9 mouse cellular contexts compared by ENCODE assay signal in the genomic region with DNA sequence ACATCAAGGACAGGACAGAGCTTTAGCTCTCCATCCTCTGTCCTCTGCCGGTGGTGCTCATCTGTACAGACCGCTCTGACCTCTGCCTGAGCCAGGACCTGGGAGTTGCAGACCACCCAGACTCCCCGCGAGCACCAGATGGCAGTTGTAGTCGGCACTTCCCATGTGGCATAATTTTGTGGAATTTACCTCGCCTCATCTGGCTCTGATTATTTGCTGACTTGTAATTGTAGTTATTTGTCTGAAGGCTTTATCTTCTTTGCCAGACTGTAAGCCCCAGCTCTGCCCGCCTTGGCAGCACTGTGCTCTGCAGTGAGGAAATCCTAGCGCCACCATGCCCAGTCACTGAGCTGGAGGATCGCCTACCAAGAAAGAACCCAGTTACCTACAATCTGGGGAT. TPM values are rescaled to one million over a fixed set of nuclear protein-coding genes. Genes with fewer than 3 reads are reported as not detected.
A peak's percentile ranks its signal among the peaks of the same experiment; 100 is the strongest.
DNase-seq lines count a peak whose midpoint lies in the region; ATAC-seq and TF ChIP-seq lines count a peak whose summit lies in the region.
"Had no signal": no experiment of that assay in that cellular context is flagged by ENCODE, and none has a peak within 500 bp of the region (broad histone marks: within the 10 kb centered on the region; RNA-seq: fewer than 3 reads in every experiment).

No protein-coding gene starts in this region.

- ATAC-seq in heart, embryonic 16.5 days (replicated peaks; ENCODE audit: extremely low read depth, insufficient read depth, low FRiP score): no peak
- peak; percentile 53; the same call in 1 of the 2 replicates for ATAC-seq in midbrain, embryonic 14.5 days (ENCODE audit: low FRiP score, low TSS enrichment)
- ATAC-seq in CD4-positive, CD25-positive, alpha-beta regulatory T cell, adult 4 months: no peak

- 15% methylated on average over 9 of the region's 9 CpGs for WGBS in heart, embryonic 16.5 days
- WGBS in hindbrain, embryonic 10.5 days: 16% methylated on average over 9 of the region's 9 CpGs
- 12% methylated on average over 9 of the region's 9 CpGs for WGBS in midbrain, embryonic 14.5 days

- peaks cover 4% of the 10 kb centered on the region; the same call in 1 of the 2 replicates for H3K4me1 ChIP-seq in heart, embryonic 16.5 days (ENCODE audit: control insufficient read depth, insufficient read depth, low read length)
- H3K4me1 ChIP-seq in hindbrain, embryonic 10.5 days (replicated peaks): peaks cover 16% of the 10 kb centered on the region
- peaks cover 11% of the 10 kb centered on the region; the same call in 1 of the 2 replicates for H3K4me1 ChIP-seq in midbrain, embryonic 14.5 days (ENCODE audit: control insufficient read depth, insufficient read depth, low read length)

- peak overlapping the region; percentile 14 for H3K4me3 ChIP-seq in heart, embryonic 16.5 days (ENCODE audit: low read length)
- peak overlapping the region; percentile 33 for H3K4me3 ChIP-seq in hindbrain, embryonic 10.5 days
- H3K4me3 ChIP-seq in midbrain, embryonic 14.5 days (replicated peaks; ENCODE audit: low read depth, low read length): no peak overlapping the region

- no peak overlapping the region; the same call in 1 of the 2 replicates for H3K9ac ChIP-seq in heart, embryonic 16.5 days (ENCODE audit: low read length)
- H3K9ac ChIP-seq in midbrain, embryonic 14.5 days (replicated peaks; ENCODE audit: low read length): no peak overlapping the region; the same call in 1 of the 2 replicates

- no peak for TF ChIP-seq CTCF in brain, embryonic 14.5 days (IDR thresholded peaks at IDR 0.05; ENCODE audit: borderline replicate concordance, extremely low read depth, insufficient read depth, insufficient read length)

- H3K27ac ChIP-seq in heart, embryonic 16.5 days (ENCODE audit: low read length): no peak overlapping the region
- H3K27ac ChIP-seq in hindbrain, embryonic 10.5 days: peak overlapping the region; percentile 41
- H3K27ac ChIP-seq in midbrain, embryonic 14.5 days (replicated peaks; ENCODE audit: low read depth, low read length): no peak overlapping the region

- intact Hi-C loops in heart, postnatal 10 days (cut with DNase I): no loop called here

- peak overlapping the region; percentile 55 for H3K4me2 ChIP-seq in heart, embryonic 16.5 days (ENCODE audit: low read depth, low read length)
- H3K4me2 ChIP-seq in midbrain, embryonic 14.5 days (ENCODE audit: low read length): peak overlapping the region; percentile 49

- H3K9me3 ChIP-seq in heart, embryonic 16.5 days (replicated peaks; ENCODE audit: control insufficient read depth, low read length): no peaks in the 10 kb centered on the region
- no peaks in the 10 kb centered on the region for H3K9me3 ChIP-seq in hindbrain, embryonic 10.5 days
- H3K9me3 ChIP-seq in midbrain, embryonic 14.5 days (ENCODE audit: control insufficient read depth, low read length): no peaks in the 10 kb centered on the region
- H3K9me3 ChIP-seq: G1E had no signal

- no peaks in the 10 kb centered on the region for H3K27me3 ChIP-seq in heart, embryonic 16.5 days (ENCODE audit: control insufficient read depth, insufficient read depth, low read length)
- H3K27me3 ChIP-seq in hindbrain, embryonic 10.5 days (ENCODE audit: insufficient read depth, poor library complexity, severe bottlenecking): 0 out of 2 replicates have a peak, but pooled peaks cover 3% of the 10 kb centered on the region
- no peaks in the 10 kb centered on the region for H3K27me3 ChIP-seq in midbrain, embryonic 14.5 days (ENCODE audit: control insufficient read depth, insufficient read depth, low read length)

- no peak for DNase-seq in heart, postnatal 10 days
- DNase-seq in brain, embryonic 14.5 days (ENCODE audit: low read depth): peak; percentile 68
- peak; percentile 51 for DNase-seq in hindbrain, embryonic 10.5 days (ENCODE audit: low spot score)
- peak; percentile 60 for DNase-seq in midbrain, embryonic 14.5 days
- no peak for DNase-seq in T-cell, adult 2 months (ENCODE audit: low spot score)
- no peak for DNase-seq in spleen, postnatal 36 days (ENCODE audit: low spot score in 2 of 2)

- H3K36me3 ChIP-seq in heart, embryonic 16.5 days (ENCODE audit: control insufficient read depth, insufficient read depth): no peaks in the 10 kb centered on the region
- H3K36me3 ChIP-seq in hindbrain, embryonic 10.5 days: no peaks in the 10 kb centered on the region
- no peaks in the 10 kb centered on the region for H3K36me3 ChIP-seq in midbrain, embryonic 14.5 days (ENCODE audit: control insufficient read depth, insufficient read depth, low read length)
- H3K36me3 ChIP-seq: G1E had no signal

- no peak for TF ChIP-seq POLR2A in brain, embryonic 14.5 days (IDR thresholded peaks at IDR 0.05; ENCODE audit: borderline replicate concordance, extremely low read depth, insufficient read depth, insufficient read length, poor library complexity, severe bottlenecking)

RNA-seq across cellular contexts. Expression of a gene that starts 35.8 kb away (rescaled TPM):
- polyA plus RNA-seq in heart, embryonic 16.5 days (2015; fragmentation: Nextera tagmentation; extraction: Ambion mirVana): 11.8 and 12.1 TPM in 2 replicates
- total RNA-seq in heart, postnatal 10 days (2021): 10 to 100 TPM; 12.1 to 14.8 TPM
- 10.3 and 14.5 TPM in 2 replicates for polyA plus RNA-seq in brain, embryonic 14.5 days (2012; rRNA removed)
- 22.9 and 27.7 TPM in 2 replicates for polyA plus RNA-seq in hindbrain, embryonic 10.5 days (2016; fragmentation: Nextera tagmentation; extraction: Ambion mirVana)
- polyA plus RNA-seq in midbrain, embryonic 14.5 days (2014; fragmentation: Nextera tagmentation; extraction: Ambion mirVana): 26.6 and 34.7 TPM in 2 replicates
- polyA plus RNA-seq in CD4-positive, CD25-positive, alpha-beta regulatory T cell, adult 4 months (2017; shearing (Covaris generic)): 10 to 100 TPM; 18.5 to 32.8 TPM

Comparison
In these comparisons a context has a peak if more than half of its experiments do, and no peak if none do; other contexts are left out.
1. DNase-seq: peak in brain, embryonic 14.5 days (single experiment), hindbrain, embryonic 10.5 days (single experiment) and midbrain, embryonic 14.5 days (single experiment); none in heart, postnatal 10 days (0 of 2), T-cell, adult 2 months (single experiment) and spleen, postnatal 36 days (0 of 2).